Mouse (Mus musculus) MEL (cell line): ENCODE measurements around the gene Npm1. TPM values are rescaled to one million over a fixed set of nuclear protein-coding genes. Genes with fewer than 3 reads are reported as not detected.
A peak's percentile ranks its signal among the peaks of the same experiment; 100 is the strongest.

Experiments used
- DNase-seq: peaks from one replicate; pipeline ENCODE4 v3.0.0; 2011; ENCODE audit warnings: low read depth, low spot score
- H3K27ac ChIP-seq: 2 replicates; pipeline ENCODE4 v1.5.1; 2012; ENCODE audit warnings: low read depth, mild to moderate bottlenecking, control low read depth, low read length, moderate library complexity; ENCODE audit not compliant: control insufficient read depth
- H3K27me3 ChIP-seq, 2 experiments: fragments of 150-350 bp in 1 of 2; sonication (generic) in 1 of 2; 2 replicates each; pipeline ENCODE4 v1.6.1; 2012; ENCODE audit warnings: low read length in 2 of 2, mild to moderate bottlenecking in 2 of 2, improper control_type of control experiment in 1 of 2, moderate library complexity in 1 of 2; ENCODE audit not compliant: insufficient read depth in 2 of 2, control insufficient read depth in 1 of 2
- H3K36me3 ChIP-seq, 2 experiments: 2 replicates each; pipeline ENCODE4 v1.6.1; 2012 to 2014; ENCODE audit warnings: low read length in 2 of 2, improper control_type of control experiment in 1 of 2, inconsistent platforms in 1 of 2, mild to moderate bottlenecking in 1 of 2; ENCODE audit not compliant: insufficient read depth in 2 of 2, control insufficient read depth in 1 of 2
- H3K4me1 ChIP-seq, 2 experiments: fragments of 150-350 bp in 1 of 2; sonication (generic) in 1 of 2; 2 replicates each; pipeline ENCODE4 v1.6.1; 2012; ENCODE audit warnings: low read length in 2 of 2, improper control_type of control experiment in 1 of 2, mild to moderate bottlenecking in 1 of 2; ENCODE audit not compliant: insufficient read depth in 2 of 2, control insufficient read depth in 1 of 2
- H3K4me3 ChIP-seq, 2 experiments: fragments of 150-350 bp in 1 of 2; sonication (generic) in 1 of 2; 2 replicates each; pipeline ENCODE4 v1.5.1; 2012; ENCODE audit warnings: low read depth in 2 of 2, low read length in 2 of 2, mild to moderate bottlenecking in 2 of 2, moderate library complexity in 2 of 2, control low read depth in 1 of 2, improper control_type of control experiment in 1 of 2; ENCODE audit not compliant: control insufficient read depth in 1 of 2, insufficient read depth in 1 of 2
- H3K79me2 ChIP-seq: 2 replicates; pipeline ENCODE4 v1.6.1; 2012; ENCODE audit warnings: mild to moderate bottlenecking, low read length, moderate library complexity; ENCODE audit not compliant: control insufficient read depth, poor library complexity, insufficient read depth
- H3K9ac ChIP-seq: 2 replicates; pipeline ENCODE4 v1.6.1; 2012; ENCODE audit warnings: low read depth, mild to moderate bottlenecking, control low read depth, low read length, moderate library complexity; ENCODE audit not compliant: control insufficient read depth, poor library complexity, severe bottlenecking
- H3K9me3 ChIP-seq: fragments of 150-350 bp; sonication (generic); replicated peaks from 2 replicates; pipeline ENCODE4 v1.6.1; 2012; ENCODE audit warnings: mild to moderate bottlenecking, low read length, improper control_type of control experiment, moderate library complexity; ENCODE audit not compliant: insufficient read depth
- BHLHE40 ChIP-seq: IDR thresholded peaks from 2 replicates; pipeline ENCODE4 v1.6.1; 2012; ENCODE audit warnings: low read depth, mild to moderate bottlenecking, inconsistent platforms, low read length, improper control_type of control experiment, borderline replicate concordance
- E2F4 ChIP-seq: IDR thresholded peaks from 2 replicates; pipeline ENCODE4 v1.6.1; 2011; ENCODE audit warnings: low read depth, low read length, improper control_type of control experiment, borderline replicate concordance
- ETS1 ChIP-seq: IDR thresholded peaks from 2 replicates; pipeline ENCODE4 v1.6.1; 2012; ENCODE audit warnings: low read depth, mild to moderate bottlenecking, inconsistent platforms, low read length, improper control_type of control experiment, moderate library complexity
- GABPA ChIP-seq: IDR thresholded peaks from 2 replicates; pipeline ENCODE4 v1.6.1; 2012; ENCODE audit warnings: low read depth, mild to moderate bottlenecking, inconsistent platforms, low read length, improper control_type of control experiment, moderate library complexity
- HCFC1 ChIP-seq: IDR thresholded peaks from 2 replicates; pipeline ENCODE4 v1.6.1; 2012; ENCODE audit warnings: low read depth, mild to moderate bottlenecking, inconsistent platforms, low read length, improper control_type of control experiment, moderate library complexity
- JUND ChIP-seq: IDR thresholded peaks from 2 replicates; pipeline ENCODE4 v1.6.1; 2011; ENCODE audit warnings: low read depth, mild to moderate bottlenecking, improper control_type of control experiment, low read length
- MAX ChIP-seq: IDR thresholded peaks from 2 replicates; pipeline ENCODE4 v1.6.1; 2011; ENCODE audit warnings: low read length, improper control_type of control experiment
- MAZ ChIP-seq: IDR thresholded peaks from 2 replicates; pipeline ENCODE4 v1.6.1; 2012; ENCODE audit warnings: low read depth, mild to moderate bottlenecking, inconsistent platforms, low read length, improper control_type of control experiment
- MXI1 ChIP-seq: IDR thresholded peaks from 2 replicates; pipeline ENCODE4 v1.6.1; 2011; ENCODE audit warnings: mild to moderate bottlenecking, low read depth, low read length, improper control_type of control experiment
- MYB ChIP-seq: IDR thresholded peaks from 2 replicates; pipeline ENCODE4 v1.6.1; 2011; ENCODE audit warnings: mild to moderate bottlenecking, low read depth, low read length, improper control_type of control experiment
- MYC ChIP-seq: IDR thresholded peaks from 2 replicates; pipeline ENCODE4 v1.6.1; 2011; ENCODE audit warnings: low read depth, mild to moderate bottlenecking, low read length, improper control_type of control experiment, moderate library complexity
- NELFE ChIP-seq: IDR thresholded peaks from 2 replicates; pipeline ENCODE4 v1.6.1; 2011; ENCODE audit warnings: low read depth, low read length, improper control_type of control experiment
- POLR2A ChIP-seq, 2 experiments: IDR thresholded peaks; 2 replicates each; pipeline ENCODE4 v1.6.1; 2011 to 2012; ENCODE audit warnings: low read length in 2 of 2, mild to moderate bottlenecking in 2 of 2, control low read depth in 1 of 2, improper control_type of control experiment in 1 of 2, low read depth in 1 of 2, moderate library complexity in 1 of 2; ENCODE audit not compliant: control insufficient read depth in 1 of 2, insufficient read depth in 1 of 2, poor library complexity in 1 of 2
- POLR2AphosphoS2 ChIP-seq: IDR thresholded peaks from 2 replicates; pipeline ENCODE4 v1.6.1; 2011; ENCODE audit warnings: low read length, improper control_type of control experiment
- POLR2AphosphoS5 ChIP-seq: IDR thresholded peaks from 2 replicates; pipeline ENCODE4 v1.6.1; 2012; ENCODE audit warnings: low read depth, borderline replicate concordance, mild to moderate bottlenecking, inconsistent platforms, low read length, moderate library complexity, mixed read lengths
- SMC3 ChIP-seq: IDR thresholded peaks from 2 replicates; pipeline ENCODE4 v1.6.1; 2011; ENCODE audit warnings: low read depth, low read length, improper control_type of control experiment
- TAL1 ChIP-seq: IDR thresholded peaks from 2 replicates; pipeline ENCODE4 v1.6.1; 2012; ENCODE audit warnings: mild to moderate bottlenecking, inconsistent platforms, low read length, moderate library complexity, mixed read lengths
- TCF12 ChIP-seq: IDR thresholded peaks from 2 replicates; pipeline ENCODE4 v1.6.1; 2014; ENCODE audit warnings: low read depth, mild to moderate bottlenecking, inconsistent platforms, low read length, improper control_type of control experiment, moderate library complexity
- UBTF ChIP-seq: IDR thresholded peaks from 2 replicates; pipeline ENCODE4 v1.6.1; 2012; ENCODE audit warnings: low read depth, mild to moderate bottlenecking, inconsistent platforms, low read length, improper control_type of control experiment, moderate library complexity, borderline replicate concordance; ENCODE audit not compliant: insufficient read depth
- USF1 ChIP-seq: IDR thresholded peaks from 2 replicates; pipeline ENCODE4 v1.6.1; 2014; ENCODE audit warnings: low read depth, mild to moderate bottlenecking, inconsistent platforms, low read length, improper control_type of control experiment, moderate library complexity
- USF2 ChIP-seq, 2 experiments: IDR thresholded peaks; 2 replicates each; pipeline ENCODE4 v1.6.1; 2011 to 2012; ENCODE audit warnings: improper control_type of control experiment in 2 of 2, low read length in 2 of 2, borderline replicate concordance in 1 of 2, inconsistent platforms in 1 of 2, low read depth in 1 of 2, mild to moderate bottlenecking in 1 of 2; ENCODE audit not compliant: insufficient read depth in 1 of 2
- ZC3H11A ChIP-seq: IDR thresholded peaks from 2 replicates; pipeline ENCODE4 v1.6.1; 2012; ENCODE audit warnings: low read depth, mild to moderate bottlenecking, inconsistent platforms, low read length, improper control_type of control experiment
- ZKSCAN1 ChIP-seq: IDR thresholded peaks from 2 replicates; pipeline ENCODE4 v1.6.1; 2012; ENCODE audit warnings: low read depth, mild to moderate bottlenecking, inconsistent platforms, low read length, improper control_type of control experiment, moderate library complexity
- ZNF384 ChIP-seq: IDR thresholded peaks from 2 replicates; pipeline ENCODE4 v1.6.1; 2012; ENCODE audit warnings: low read depth, mild to moderate bottlenecking, inconsistent platforms, low read length, improper control_type of control experiment
- polyA plus RNA-seq, 2 experiments: library from polyadenylated mRNA; stranded (reverse) in 1 of 2; unstranded in 1 of 2; fragments of >175 nt in 1 of 2; fragments of >200 nt in 1 of 2; gene quantifications; 2 replicates each; pipeline versions ENCODE4 v1.2.1 to v1.2.4; 2012; ENCODE audit warnings: low replicate concordance in 2 of 2, low read depth in 1 of 2; ENCODE audit not compliant: insufficient read length in 2 of 2, insufficient read depth in 1 of 2, missing spikeins in 1 of 2
- total RNA-seq: library from RNA; depleted of rRNA; stranded (reverse); fragments of 300-350 nt; gene quantifications from 2 replicates; pipeline ENCODE4 v1.2.3, GENCODE M21; 2012

Gene Npm1
- total and polyA plus RNA-seq, 3 experiments: 839 to 4,033 (median 3,244) TPM

- no peaks in the 10 kb centered on the region for H3K9me3 ChIP-seq
- H3K4me3 ChIP-seq: no peak overlapping the region
- no peak overlapping the region for H3K9ac ChIP-seq
- TF ChIP-seq SMC3: peak; percentile 14; the same call in 1 of the 2 replicates
- TF ChIP-seq NELFE: no peak
- TF ChIP-seq GABPA: no peak
- TF ChIP-seq E2F4: peak; percentile 53; the same call in 1 of the 2 replicates
- peak in 1 of 2 experiments; percentile 62; a peak in 2 of 4 replicates for TF ChIP-seq POLR2A (IDR thresholded peaks at IDR 0.05; ENCODE audit: control insufficient read depth in 1 of 2, insufficient read depth in 1 of 2, low read depth in 1 of 2, low read length in 2 of 2, poor library complexity in 1 of 2)
- peaks cover 1% of the 10 kb centered on the region; the same call in 1 of the 2 replicates for H3K79me2 ChIP-seq
- peaks cover 30 to 32% of the 10 kb centered on the region in 2 experiments for H3K36me3 ChIP-seq
- peak; percentile 57 for DNase-seq
- H3K27ac ChIP-seq: no peak overlapping the region
- H3K4me1 ChIP-seq: peaks cover 2 to 7% of the 10 kb centered on the region in 2 experiments; a peak in 2 of 4 replicates
- H3K27me3 ChIP-seq: no peaks in the 10 kb centered on the region
Measured at GRCm38 (mm10) chr11:33150364-33150763, 12.6 kb downstream of the Npm1 start.

DNA sequence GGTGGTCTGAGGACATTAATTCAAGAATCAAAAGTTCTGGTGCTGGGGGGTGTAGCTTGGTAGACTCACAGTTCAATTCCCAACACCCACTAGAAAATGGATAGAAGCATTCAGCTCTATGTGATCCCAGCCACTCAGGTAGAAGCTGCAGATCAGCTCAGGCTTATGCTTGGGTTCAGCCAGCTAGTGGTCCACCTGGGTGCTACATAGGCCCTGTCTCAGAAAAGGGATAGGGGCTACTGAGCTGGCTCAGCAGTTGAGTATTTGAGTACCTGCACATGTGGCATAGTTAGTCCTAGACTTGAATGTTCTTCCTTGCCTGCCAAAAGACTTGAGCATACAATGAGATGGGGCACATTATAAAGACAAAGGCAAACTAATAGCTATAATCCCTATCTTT, 13.6 kb downstream of the Npm1 start:
- peak; percentile 6; the same call in 1 of the 2 replicates for TF ChIP-seq SMC3
- peak in 1 of 2 experiments; percentile 45; a peak in 1 of 4 replicates for TF ChIP-seq POLR2A (IDR thresholded peaks at IDR 0.05; ENCODE audit: control insufficient read depth in 1 of 2, insufficient read depth in 1 of 2, low read depth in 1 of 2, low read length in 2 of 2, poor library complexity in 1 of 2)
- no peak for TF ChIP-seq HCFC1
- TF ChIP-seq, all 39 proteins: peak for 2
- H3K4me3 ChIP-seq: no peak overlapping the region
- no peaks in the 10 kb centered on the region for H3K79me2 ChIP-seq
- no peak overlapping the region; the same call in 1 of the 2 replicates for H3K27ac ChIP-seq
- H3K36me3 ChIP-seq: peaks cover 21 to 25% of the 10 kb centered on the region in 2 experiments
- H3K27me3 ChIP-seq: no peaks in the 10 kb centered on the region
- DNase-seq: peak; percentile 73
- H3K4me1 ChIP-seq: peaks cover 0 to 3% of the 10 kb centered on the region in 2 experiments; a peak in 1 of 4 replicates
- H3K9ac ChIP-seq: no peak overlapping the region
- no peaks in the 10 kb centered on the region for H3K9me3 ChIP-seq

- peaks cover 17 to 22% of the 10 kb centered on the region in 2 experiments for H3K36me3 ChIP-seq
- H3K4me1 ChIP-seq: peaks cover 0 to 3% of the 10 kb centered on the region in 2 experiments; a peak in 1 of 4 replicates
- peak; percentile 78 for DNase-seq
- TF ChIP-seq UBTF (no peak), GABPA (no peak), E2F4 (no peak), POLR2AphosphoS5 (no peak), TCF12 (no peak), MAX (no peak), MYB (no peak; the same call in 1 of the 2 replicates), POLR2AphosphoS2 (peak; percentile 85), ZKSCAN1 (no peak), ZNF384 (no peak), MXI1 (0 out of 2 replicates have a peak, but pooled peaks have one; percentile 16), USF2 (IDR thresholded peaks at IDR 0.05; ENCODE audit: borderline replicate concordance in 1 of 2, insufficient read depth in 1 of 2, low read depth in 1 of 2, low read length in 2 of 2) (no peak), TAL1 (no peak), BHLHE40 (0 out of 2 replicates have a peak, but pooled peaks have one; percentile 34), USF1 (no peak), ETS1 (no peak), JUND (no peak), MAZ (no peak), NELFE (no peak), SMC3 (no peak), ZC3H11A (no peak), MYC (peak; percentile 62; the same call in 1 of the 2 replicates)
Measured at GRCm38 (mm10) chr11:33149088-33149436, 13.9 kb downstream of the Npm1 start.

More at GRCm38 (mm10) chr11:33149088-33149436, 13.9 kb downstream of the Npm1 start:
- Histone ChIP-seq H3K27me3 (no peaks in the 10 kb centered on the region), H3K27ac (no peak overlapping the region; the same call in 1 of the 2 replicates), H3K79me2 (no peaks in the 10 kb centered on the region), H3K9ac (no peak overlapping the region), H3K9me3 (no peaks in the 10 kb centered on the region), H3K4me3 (no peak overlapping the region)
